ENCODE assay signal across 7 mouse cellular contexts in the genomic region with DNA sequence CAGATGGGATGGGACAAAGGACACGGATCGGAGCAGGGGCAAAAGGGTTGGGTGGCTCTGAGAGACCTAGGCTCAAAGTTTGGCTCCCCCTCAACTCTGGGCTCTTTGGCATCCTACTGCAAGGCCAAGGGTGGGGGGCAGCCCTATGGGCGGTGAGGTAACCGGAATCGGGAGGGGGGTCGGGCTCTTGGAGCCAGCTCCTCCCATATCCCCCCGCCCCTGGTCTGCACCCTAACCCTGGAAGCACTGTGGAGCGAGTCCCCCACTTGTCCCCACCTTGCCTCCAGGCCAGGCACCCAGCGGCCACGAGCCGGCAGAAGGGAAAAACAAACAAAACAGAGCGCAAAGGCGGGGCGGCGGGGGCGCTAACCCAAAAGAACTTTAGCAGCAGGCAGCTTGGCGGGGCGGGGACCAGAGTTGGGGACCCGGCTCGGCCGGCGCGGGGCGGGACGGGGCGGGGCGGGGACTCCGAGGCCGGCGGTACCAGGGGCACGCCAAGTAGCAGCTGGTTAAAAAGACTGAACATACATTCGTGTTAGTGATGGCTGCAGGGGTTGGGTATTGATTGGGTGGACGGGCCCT. TPM values are rescaled to one million over a fixed set of nuclear protein-coding genes. Genes with fewer than 3 reads are reported as not detected.
A peak's percentile ranks its signal among the peaks of the same experiment; 100 is the strongest.
DNase-seq lines count a peak whose midpoint lies in the region; ATAC-seq lines count a peak whose summit lies in the region.

No protein-coding gene starts in this region.

- peak; percentile 69 for ATAC-seq in forebrain, embryonic 14.5 days
- peak; percentile 68 for ATAC-seq in lung, embryonic 16.5 days (ENCODE audit: low read depth)
- ATAC-seq in stomach, embryonic 16.5 days (ENCODE audit: insufficient read depth, low FRiP score) = peak; percentile 34; the same call in 1 of the 2 replicates

- H3K36me3 ChIP-seq in forebrain, embryonic 14.5 days (ENCODE audit: control insufficient read depth, insufficient read depth, low read length) = peaks cover 14% of the 10 kb centered on the region
- H3K36me3 ChIP-seq in lung, embryonic 16.5 days (ENCODE audit: control insufficient read depth, insufficient read depth, low read length) = no peaks in the 10 kb centered on the region
- H3K36me3 ChIP-seq in stomach, embryonic 16.5 days (ENCODE audit: control insufficient read depth, insufficient read depth, low read length) = no peaks in the 10 kb centered on the region

- H3K9ac ChIP-seq in forebrain, embryonic 14.5 days (ENCODE audit: low read length) = peak overlapping the region; percentile 40
- H3K9ac ChIP-seq in lung, embryonic 16.5 days (ENCODE audit: low read length) = peak overlapping the region; percentile 44
- peak overlapping the region; percentile 62 for H3K9ac ChIP-seq in stomach, embryonic 16.5 days (ENCODE audit: low read length)

- peaks cover 12% of the 10 kb centered on the region for H3K27me3 ChIP-seq in forebrain, embryonic 14.5 days (replicated peaks; ENCODE audit: control insufficient read depth, insufficient read depth, low read length)
- H3K27me3 ChIP-seq in lung, embryonic 16.5 days (ENCODE audit: control insufficient read depth, insufficient read depth, low read depth, low read length) = peaks cover 57% of the 10 kb centered on the region
- peaks cover 47% of the 10 kb centered on the region for H3K27me3 ChIP-seq in stomach, embryonic 16.5 days (ENCODE audit: control insufficient read depth, insufficient read depth, low read length)

- peak; percentile 35 to 43 for DNase-seq in urinary bladder, adult 18-20 months (ENCODE audit: low spot score in 2 of 2)
- DNase-seq in urinary bladder, postnatal 10 days (ENCODE audit: low spot score) = no peak
- DNase-seq in forebrain, embryonic 14.5 days (ENCODE audit: low spot score) = peak; percentile 52
- peak; percentile 51 for DNase-seq in kidney, adult 9 months
- DNase-seq in MN1 (ENCODE audit: low spot score) = no peak

- peak overlapping the region; percentile 27 for H3K4me3 ChIP-seq in forebrain, embryonic 14.5 days (ENCODE audit: low read depth, low read length)
- peak overlapping the region; percentile 49 for H3K4me3 ChIP-seq in lung, embryonic 16.5 days (ENCODE audit: low read length)
- H3K4me3 ChIP-seq in stomach, embryonic 16.5 days (replicated peaks; ENCODE audit: low read length) = peak overlapping the region; percentile 42

- H3K9me3 ChIP-seq in forebrain, embryonic 14.5 days (replicated peaks; ENCODE audit: control insufficient read depth, low read length) = no peaks in the 10 kb centered on the region
- no peaks in the 10 kb centered on the region for H3K9me3 ChIP-seq in lung, embryonic 16.5 days (ENCODE audit: control insufficient read depth, low read length)
- no peaks in the 10 kb centered on the region for H3K9me3 ChIP-seq in stomach, embryonic 16.5 days (replicated peaks; ENCODE audit: control insufficient read depth, low read length)

- 1% methylated on average over 33 of the region's 33 CpGs for WGBS in forebrain, embryonic 14.5 days
- 1% methylated on average over 31 of the region's 33 CpGs for WGBS in lung, embryonic 16.5 days
- under 1% methylated on average over 31 of the region's 33 CpGs for WGBS in stomach, embryonic 16.5 days

- H3K4me2 ChIP-seq in forebrain, embryonic 14.5 days (ENCODE audit: low read length) = peak overlapping the region; percentile 71
- H3K4me2 ChIP-seq in lung, embryonic 16.5 days (ENCODE audit: low read depth, low read length) = peak overlapping the region; percentile 76
- peak overlapping the region; percentile 68 for H3K4me2 ChIP-seq in stomach, embryonic 16.5 days (ENCODE audit: low read depth, low read length)

- H3K4me1 ChIP-seq in forebrain, embryonic 14.5 days (ENCODE audit: control insufficient read depth, insufficient read depth, low read length) = peaks cover 24% of the 10 kb centered on the region
- peaks cover 18% of the 10 kb centered on the region for H3K4me1 ChIP-seq in lung, embryonic 16.5 days (replicated peaks; ENCODE audit: control insufficient read depth, insufficient read depth, low read length)
- peaks cover 19% of the 10 kb centered on the region for H3K4me1 ChIP-seq in stomach, embryonic 16.5 days (ENCODE audit: control insufficient read depth, insufficient read depth, low read length)

- no peak overlapping the region for H3K27ac ChIP-seq in forebrain, embryonic 14.5 days (ENCODE audit: low read depth, low read length)
- H3K27ac ChIP-seq in lung, embryonic 16.5 days (ENCODE audit: low read length) = no peak overlapping the region
- no peak overlapping the region for H3K27ac ChIP-seq in stomach, embryonic 16.5 days (ENCODE audit: low read length)

RNA-seq across cellular contexts. Expression of a gene that starts 16.9 kb away (rescaled TPM):
- not detected in 2 replicates for polyA plus RNA-seq in forebrain, embryonic 14.5 days (2014; fragmentation: Nextera tagmentation; extraction: Ambion mirVana)
- polyA plus RNA-seq in lung, embryonic 16.5 days (2015; fragmentation: Nextera tagmentation; extraction: Ambion mirVana) = 0.28 TPM in 1 of 2 replicates, not detected in the other
- polyA plus RNA-seq in stomach, embryonic 16.5 days (2015; fragmentation: Nextera tagmentation; extraction: Ambion mirVana) = not detected in 2 replicates

RNA-seq across cellular contexts. Expression of a gene that starts 26.5 kb away (rescaled TPM):
- polyA plus RNA-seq in forebrain, embryonic 14.5 days (2014; fragmentation: Nextera tagmentation; extraction: Ambion mirVana) = 0.93 and 1.2 TPM in 2 replicates
- polyA plus RNA-seq in lung, embryonic 16.5 days (2015; fragmentation: Nextera tagmentation; extraction: Ambion mirVana) = 3.3 and 8.2 TPM in 2 replicates
- polyA plus RNA-seq in stomach, embryonic 16.5 days (2015; fragmentation: Nextera tagmentation; extraction: Ambion mirVana) = 1.5 and 1.8 TPM in 2 replicates

RNA-seq across cellular contexts. Expression of a gene that starts 32.3 kb away (rescaled TPM):
- 3.8 and 4.8 TPM in 2 replicates for polyA plus RNA-seq in forebrain, embryonic 14.5 days (2014; fragmentation: Nextera tagmentation; extraction: Ambion mirVana)
- 0.03 and 0.05 TPM in 2 replicates for polyA plus RNA-seq in lung, embryonic 16.5 days (2015; fragmentation: Nextera tagmentation; extraction: Ambion mirVana)
- polyA plus RNA-seq in stomach, embryonic 16.5 days (2015; fragmentation: Nextera tagmentation; extraction: Ambion mirVana) = 0.12 and 0.19 TPM in 2 replicates

RNA-seq across cellular contexts. Expression of a gene that starts 41.3 kb away (rescaled TPM):
- 33.0 and 41.6 TPM in 2 replicates for polyA plus RNA-seq in forebrain, embryonic 14.5 days (2014; fragmentation: Nextera tagmentation; extraction: Ambion mirVana)
- polyA plus RNA-seq in lung, embryonic 16.5 days (2015; fragmentation: Nextera tagmentation; extraction: Ambion mirVana) = 33.4 and 37.2 TPM in 2 replicates
- polyA plus RNA-seq in stomach, embryonic 16.5 days (2015; fragmentation: Nextera tagmentation; extraction: Ambion mirVana) = 40.4 and 45.3 TPM in 2 replicates

Comparison
In these comparisons a context has a peak if more than half of its experiments do, and no peak if none do; other contexts are left out.
1. DNase-seq: peak in urinary bladder, adult 18-20 months (2 of 2), forebrain, embryonic 14.5 days (single experiment) and kidney, adult 9 months (single experiment); none in urinary bladder, postnatal 10 days (single experiment) and MN1 (single experiment).
2. Peak in every context shown above with its lines, with median percentiles within 50 percentile points of each other: ATAC-seq, H3K4me2 ChIP-seq, H3K4me3 ChIP-seq and H3K9ac ChIP-seq.